Mouse (Mus musculus): ENCODE measurements at regions not wholly inside any gene's neighbourhood (a gene's known extent, or its start where the extent isn't known, plus 50 kb on each side); places are given as distances from the start of the nearest gene placed in this dataset.

DNA sequence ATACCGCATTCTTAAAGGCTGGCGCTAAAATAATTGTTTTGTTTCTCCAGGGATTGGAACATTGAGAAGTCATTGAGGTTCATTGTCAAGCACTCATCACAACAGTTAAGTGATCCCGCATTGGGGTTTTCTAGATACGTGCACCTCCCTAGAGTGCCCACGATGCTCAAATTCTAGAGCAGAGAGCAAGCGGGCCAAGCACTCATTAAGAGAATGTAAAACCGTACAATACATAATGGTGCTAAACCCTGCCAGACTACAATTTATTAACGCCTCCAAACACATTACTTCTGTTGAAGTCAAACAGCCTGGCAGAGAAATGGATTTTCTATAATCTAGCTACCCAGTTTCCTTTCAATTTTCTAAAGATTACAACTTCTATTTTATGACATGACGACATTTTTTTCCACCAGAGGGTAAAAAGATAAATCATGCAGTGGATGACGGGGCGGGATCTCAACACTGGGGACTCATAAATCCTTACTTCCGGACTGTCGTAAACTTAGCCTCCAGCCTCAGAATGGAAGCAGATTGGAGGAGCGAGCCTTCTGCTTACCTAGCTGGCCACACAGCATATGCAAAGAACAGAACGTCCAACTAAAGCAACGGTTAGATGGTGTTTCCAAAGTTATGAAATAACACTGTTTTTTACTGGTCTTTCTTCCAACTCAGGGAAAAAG is 482.8 kb downstream of the Rps29 start:
- DNase-seq (ENCODE audit: low read depth), result peak; percentile 6
- TF ChIP-seq POLR2A (IDR thresholded peaks at IDR 0.05; ENCODE audit: borderline replicate concordance, extremely low read depth, insufficient read depth, insufficient read length, poor library complexity, severe bottlenecking) (no peak), CTCF (IDR thresholded peaks at IDR 0.05; ENCODE audit: borderline replicate concordance, extremely low read depth, insufficient read depth, insufficient read length) (no peak)

DNA sequence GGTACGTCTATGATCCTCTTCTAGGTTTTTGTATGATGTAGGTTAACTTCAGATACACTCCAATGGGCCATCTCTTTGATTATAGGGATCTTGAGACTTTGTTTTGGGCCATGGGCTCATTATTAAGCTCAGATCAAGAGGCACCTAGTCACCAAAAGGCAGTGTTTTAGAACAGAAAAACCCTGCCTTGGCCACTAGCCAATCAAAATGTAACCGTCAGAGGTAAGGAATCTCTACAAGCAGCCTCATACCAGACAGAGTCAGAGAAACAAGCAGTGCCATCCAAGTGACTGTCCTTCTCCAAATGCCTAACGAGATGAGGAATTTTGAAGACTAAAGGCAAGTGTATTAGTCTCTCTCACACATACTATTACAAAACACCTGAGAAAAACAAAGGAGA is 487.0 kb downstream of the Rps29 start:
- TF ChIP-seq CTCF (IDR thresholded peaks at IDR 0.05; ENCODE audit: borderline replicate concordance, extremely low read depth, insufficient read depth, insufficient read length) (no peak), POLR2A (IDR thresholded peaks at IDR 0.05; ENCODE audit: borderline replicate concordance, extremely low read depth, insufficient read depth, insufficient read length, poor library complexity, severe bottlenecking) (no peak)
- DNase-seq (ENCODE audit: low read depth), result no peak

- TF ChIP-seq POLR2A (IDR thresholded peaks at IDR 0.05; ENCODE audit: borderline replicate concordance, extremely low read depth, insufficient read depth, insufficient read length, poor library complexity, severe bottlenecking), result no peak
- TF ChIP-seq CTCF (IDR thresholded peaks at IDR 0.05; ENCODE audit: borderline replicate concordance, extremely low read depth, insufficient read depth, insufficient read length), result no peak
Measured at GRCm38 (mm10) chr12:68645901-68646585, 512.9 kb downstream of the Rps29 start.

DNA sequence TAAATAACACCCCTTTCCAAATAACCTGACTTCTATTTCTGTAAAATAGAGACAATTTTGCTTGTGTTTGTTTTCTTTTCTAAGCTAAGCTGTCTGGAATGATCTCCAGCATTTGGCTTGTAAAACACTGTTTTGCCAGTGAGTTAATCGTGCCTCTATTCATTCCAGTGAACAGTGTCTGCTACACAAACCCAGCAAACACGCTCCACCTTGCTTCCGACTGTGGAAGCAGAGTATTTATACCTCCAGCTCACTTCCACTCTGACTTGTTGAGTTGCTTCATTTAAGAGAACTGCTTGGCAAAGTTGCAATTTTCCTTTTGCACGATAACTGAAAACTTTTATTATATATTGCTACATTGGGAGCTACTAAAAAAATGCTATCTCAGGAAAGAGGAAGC is 515.3 kb downstream of the Rps29 start:
- DNase-seq (ENCODE audit: low read depth), result no peak

More at GRCm38 (mm10) chr12:68645901-68646585, 512.9 kb downstream of the Rps29 start:
- no peak for DNase-seq (ENCODE audit: low read depth)

GRCm38 (mm10) chr12:68632441-68632840 is 526.5 kb downstream of the Rps29 start:
- TF ChIP-seq CTCF (IDR thresholded peaks at IDR 0.05; ENCODE audit: borderline replicate concordance, extremely low read depth, insufficient read depth, insufficient read length) (no peak), POLR2A (IDR thresholded peaks at IDR 0.05; ENCODE audit: borderline replicate concordance, extremely low read depth, insufficient read depth, insufficient read length, poor library complexity, severe bottlenecking) (no peak)
- DNase-seq (ENCODE audit: low read depth), result no peak

More for the DNA sequence above, 515.3 kb downstream of the Rps29 start:
- TF ChIP-seq POLR2A (IDR thresholded peaks at IDR 0.05; ENCODE audit: borderline replicate concordance, extremely low read depth, insufficient read depth, insufficient read length, poor library complexity, severe bottlenecking) (no peak), CTCF (IDR thresholded peaks at IDR 0.05; ENCODE audit: borderline replicate concordance, extremely low read depth, insufficient read depth, insufficient read length) (no peak)

GRCm38 (mm10) chr12:68618337-68618736 is 540.6 kb downstream of the Rps29 start:
- DNase-seq (ENCODE audit: low read depth), result no peak
- TF ChIP-seq CTCF (IDR thresholded peaks at IDR 0.05; ENCODE audit: borderline replicate concordance, extremely low read depth, insufficient read depth, insufficient read length) (no peak), POLR2A (IDR thresholded peaks at IDR 0.05; ENCODE audit: borderline replicate concordance, extremely low read depth, insufficient read depth, insufficient read length, poor library complexity, severe bottlenecking) (no peak)

DNA sequence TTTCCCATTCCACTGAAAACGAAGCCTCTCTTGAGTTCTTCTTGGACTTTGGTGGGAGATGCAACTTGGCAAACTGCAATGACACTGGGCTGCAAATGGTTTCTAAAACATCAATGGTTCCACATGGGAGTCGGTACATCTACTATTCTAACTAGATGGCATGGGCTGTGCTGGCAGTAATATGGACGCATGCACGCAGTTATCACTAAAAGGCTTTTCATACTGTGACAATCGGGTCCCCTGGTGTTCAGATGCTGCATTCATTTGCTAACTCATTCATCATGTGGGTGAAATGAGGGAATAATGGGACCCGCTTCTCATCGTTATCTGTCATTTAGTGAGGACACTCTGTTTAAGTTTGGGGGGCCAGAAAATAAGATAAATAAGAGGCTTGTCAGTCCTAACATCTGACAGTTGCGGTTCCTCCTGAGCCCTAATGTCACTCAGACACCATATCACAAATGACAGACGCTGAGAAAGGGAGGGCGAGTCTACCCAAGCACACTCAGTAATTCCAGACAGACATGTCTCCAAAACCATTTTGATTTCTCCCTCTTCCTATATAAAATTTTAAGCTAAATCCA is 553.5 kb downstream of the Rps29 start:
- TF ChIP-seq POLR2A (IDR thresholded peaks at IDR 0.05; ENCODE audit: borderline replicate concordance, extremely low read depth, insufficient read depth, insufficient read length, poor library complexity, severe bottlenecking), result no peak
- TF ChIP-seq CTCF (IDR thresholded peaks at IDR 0.05; ENCODE audit: borderline replicate concordance, extremely low read depth, insufficient read depth, insufficient read length), result no peak
- DNase-seq (ENCODE audit: low read depth), result peak; percentile 62

DNA sequence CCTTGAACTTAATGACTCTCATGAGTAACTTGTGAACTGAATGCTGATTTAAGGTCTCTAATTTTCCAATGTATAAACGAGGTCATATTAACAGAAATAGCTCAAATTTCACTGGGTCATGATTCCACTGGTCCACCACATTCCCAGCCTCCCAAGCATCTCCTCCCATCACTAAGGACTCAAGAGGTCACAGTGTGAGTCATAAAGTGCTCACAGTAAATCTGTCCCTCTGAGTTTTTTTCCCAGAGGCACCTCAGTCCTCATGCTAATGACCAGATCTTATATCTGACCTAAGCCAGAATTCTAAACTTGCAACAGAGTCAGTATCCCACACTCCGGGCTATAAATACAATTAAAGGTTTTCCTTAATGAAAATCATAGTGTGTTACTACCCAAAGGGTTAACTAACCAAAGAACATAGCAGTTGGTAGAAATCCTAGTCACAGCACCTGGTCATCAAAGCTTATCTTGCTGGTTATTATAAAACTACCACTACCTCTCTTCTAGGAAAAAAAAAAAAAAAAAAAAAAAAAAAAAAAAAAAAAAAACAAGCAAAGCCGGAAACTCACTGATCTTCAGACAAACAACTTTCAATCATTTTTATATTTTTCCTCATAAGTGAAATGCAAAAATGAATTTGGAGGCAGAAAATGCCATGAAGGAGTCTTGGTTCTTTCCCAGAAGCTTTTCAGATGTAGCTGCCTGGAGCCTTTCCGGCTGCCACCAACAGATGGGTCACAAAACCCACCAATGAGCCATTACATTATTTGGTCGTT is 554.3 kb downstream of the Rps29 start:
- TF ChIP-seq POLR2A (IDR thresholded peaks at IDR 0.05; ENCODE audit: borderline replicate concordance, extremely low read depth, insufficient read depth, insufficient read length, poor library complexity, severe bottlenecking), result no peak
- TF ChIP-seq CTCF (IDR thresholded peaks at IDR 0.05; ENCODE audit: borderline replicate concordance, extremely low read depth, insufficient read depth, insufficient read length), result no peak
- no peak for DNase-seq (ENCODE audit: low read depth)

DNA sequence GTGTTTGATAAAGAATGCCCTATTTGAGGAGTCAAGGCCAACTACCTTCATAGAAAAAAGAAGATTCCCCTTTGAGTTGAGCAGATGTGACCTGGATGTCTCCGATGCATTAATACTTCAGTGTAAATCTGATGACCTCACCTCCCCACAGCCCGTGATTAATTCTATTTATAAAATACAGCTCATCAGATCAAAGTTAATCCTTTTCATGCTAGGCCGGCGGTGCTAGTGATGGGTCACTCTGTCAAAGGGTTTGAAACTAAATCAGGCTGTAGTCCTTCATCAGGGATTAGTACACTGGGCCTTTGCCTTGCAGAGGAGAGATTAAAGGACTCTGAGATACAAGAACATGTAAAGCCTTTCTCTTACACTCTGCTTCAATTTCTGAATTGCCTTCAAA is 556.3 kb downstream of the Rps29 start:
- DNase-seq (ENCODE audit: low read depth), result peak; percentile 50
- TF ChIP-seq POLR2A (IDR thresholded peaks at IDR 0.05; ENCODE audit: borderline replicate concordance, extremely low read depth, insufficient read depth, insufficient read length, poor library complexity, severe bottlenecking) (no peak), CTCF (IDR thresholded peaks at IDR 0.05; ENCODE audit: borderline replicate concordance, extremely low read depth, insufficient read depth, insufficient read length) (no peak)

DNA sequence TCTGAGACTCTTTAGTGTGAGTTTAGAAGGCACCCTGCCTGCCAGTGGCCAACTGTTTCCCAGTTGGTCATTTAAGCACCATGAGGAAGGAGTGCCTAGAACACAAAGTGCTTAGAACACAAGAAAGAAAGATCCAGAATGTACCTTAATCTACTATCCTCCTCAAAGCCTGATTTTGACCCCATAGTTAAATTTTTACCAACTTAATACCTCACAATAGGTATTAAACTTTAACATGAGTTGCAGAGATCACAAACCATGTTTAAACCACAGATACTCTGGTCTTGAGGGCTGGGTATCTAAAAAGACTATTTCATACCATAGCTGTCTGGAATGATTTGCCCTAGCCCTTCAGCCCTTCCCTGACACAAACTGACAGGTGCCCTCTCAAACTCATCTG is 557.6 kb downstream of the Rps29 start:
- no peak for DNase-seq (ENCODE audit: low read depth)
- TF ChIP-seq POLR2A (IDR thresholded peaks at IDR 0.05; ENCODE audit: borderline replicate concordance, extremely low read depth, insufficient read depth, insufficient read length, poor library complexity, severe bottlenecking) (no peak), CTCF (IDR thresholded peaks at IDR 0.05; ENCODE audit: borderline replicate concordance, extremely low read depth, insufficient read depth, insufficient read length) (no peak)

Measured in brain, embryonic 14.5 days (tissue).